17 mouse cellular contexts compared by ENCODE assay signal in the genomic region with DNA sequence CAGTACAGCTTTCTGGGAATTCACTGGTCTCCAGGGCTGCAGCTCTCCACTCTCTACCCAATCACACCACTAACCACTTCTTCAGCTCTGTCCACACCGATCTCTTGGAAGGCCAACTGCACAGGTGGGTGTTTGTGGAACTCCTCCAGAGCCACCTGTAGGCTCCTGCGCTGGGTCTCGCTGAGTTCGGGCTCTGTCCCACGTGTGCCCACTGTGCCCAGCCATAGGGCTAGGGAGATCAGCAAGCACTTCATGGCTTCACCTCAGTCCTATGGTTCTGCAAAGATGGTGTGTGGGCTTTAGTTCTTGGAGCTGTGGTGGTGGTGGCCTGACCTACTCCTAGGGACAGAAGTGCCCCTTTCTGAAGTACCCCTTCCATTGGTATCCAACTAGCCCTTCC. TPM values are rescaled to one million over a fixed set of nuclear protein-coding genes. Genes with fewer than 3 reads are reported as not detected.
DNase-seq lines count a peak whose midpoint lies in the region; ATAC-seq lines count a peak whose summit lies in the region.
"Had no signal": no experiment of that assay in that cellular context is flagged by ENCODE, and none has a peak within 500 bp of the region (broad histone marks: within the 10 kb centered on the region; RNA-seq: fewer than 3 reads in every experiment).

No protein-coding gene starts in this region.

- H3K4me1 ChIP-seq in heart, embryonic 11.5 days (ENCODE audit: control insufficient read depth, insufficient read depth, low read length), result peaks cover 25% of the 10 kb centered on the region
- peaks cover 11% of the 10 kb centered on the region for H3K4me1 ChIP-seq in liver, embryonic 15.5 days (replicated peaks)
- peaks cover 4% of the 10 kb centered on the region for H3K4me1 ChIP-seq in liver, embryonic 11.5 days (replicated peaks; ENCODE audit: control insufficient read depth, insufficient read depth, low read length)
- peaks cover 10% of the 10 kb centered on the region for H3K4me1 ChIP-seq in embryonic facial prominence, embryonic 14.5 days (ENCODE audit: control insufficient read depth, insufficient read depth, low read length)
- peaks cover 23% of the 10 kb centered on the region for H3K4me1 ChIP-seq in limb, embryonic 15.5 days
- no peaks in the 10 kb centered on the region for H3K4me1 ChIP-seq in hindbrain, embryonic 11.5 days (replicated peaks; ENCODE audit: control insufficient read depth, insufficient read depth, low read length)
- H3K4me1 ChIP-seq: midbrain, embryonic 13.5 days; neural tube, embryonic 12.5 days had no signal

- H3K36me3 ChIP-seq in heart, embryonic 11.5 days (ENCODE audit: control insufficient read depth, insufficient read depth, low read length), result no peaks in the 10 kb centered on the region
- H3K36me3 ChIP-seq in liver, embryonic 15.5 days (replicated peaks), result no peaks in the 10 kb centered on the region
- H3K36me3 ChIP-seq in liver, embryonic 11.5 days (ENCODE audit: control insufficient read depth, insufficient read depth, low read length), result no peaks in the 10 kb centered on the region
- no peaks in the 10 kb centered on the region for H3K36me3 ChIP-seq in embryonic facial prominence, embryonic 14.5 days (ENCODE audit: control insufficient read depth, insufficient read depth, low read length)
- no peaks in the 10 kb centered on the region for H3K36me3 ChIP-seq in limb, embryonic 15.5 days
- H3K36me3 ChIP-seq in hindbrain, embryonic 11.5 days (ENCODE audit: control insufficient read depth, insufficient read depth, low read length), result no peaks in the 10 kb centered on the region
- H3K36me3 ChIP-seq: G1E had no signal

- DNase-seq in heart, postnatal 10 days, result no peak
- DNase-seq in liver, embryonic 11.5 days (ENCODE audit: low spot score), result no peak
- DNase-seq in embryonic facial prominence, embryonic 14.5 days (ENCODE audit: low spot score), result no peak
- DNase-seq in hindbrain, embryonic 11.5 days (ENCODE audit: low spot score), result no peak
- no peak for DNase-seq in left cerebral cortex, adult 11 months (ENCODE audit: low spot score)
- DNase-seq: B cell, adult 2 months; cerebellum, adult 9-10 months; thymus, postnatal 36 days had no signal

- H3K27ac ChIP-seq in heart, embryonic 11.5 days (ENCODE audit: low read depth, low read length), result peak overlapping the region; percentile 68; the same call in 1 of the 2 replicates
- H3K27ac ChIP-seq in liver, embryonic 15.5 days (replicated peaks), result 0 out of 2 replicates have a peak overlapping the region, but pooled peaks have one; percentile 19
- no peak overlapping the region for H3K27ac ChIP-seq in liver, embryonic 11.5 days (ENCODE audit: low read depth, low read length)
- peak overlapping the region; percentile 46 for H3K27ac ChIP-seq in embryonic facial prominence, embryonic 14.5 days (replicated peaks; ENCODE audit: low read depth, low read length)
- peak overlapping the region; percentile 50; the same call in 1 of the 2 replicates for H3K27ac ChIP-seq in limb, embryonic 15.5 days
- H3K27ac ChIP-seq in hindbrain, embryonic 11.5 days (ENCODE audit: low read depth, low read length), result no peak overlapping the region
- H3K27ac ChIP-seq: forebrain, embryonic 10.5 days; hindbrain, embryonic 13.5 days; midbrain, embryonic 13.5 days; neural tube, embryonic 12.5 days had no signal

- peak overlapping the region; percentile 27; the same call in 1 of the 2 replicates for H3K4me2 ChIP-seq in heart, embryonic 11.5 days
- H3K4me2 ChIP-seq in liver, embryonic 15.5 days, result peak overlapping the region; percentile 29; the same call in 1 of the 2 replicates
- no peak overlapping the region for H3K4me2 ChIP-seq in liver, embryonic 11.5 days
- no peak overlapping the region for H3K4me2 ChIP-seq in embryonic facial prominence, embryonic 14.5 days (ENCODE audit: low read depth, low read length)
- no peak overlapping the region for H3K4me2 ChIP-seq in limb, embryonic 15.5 days
- H3K4me2 ChIP-seq in hindbrain, embryonic 11.5 days (replicated peaks; ENCODE audit: low read depth, low read length), result no peak overlapping the region
- H3K4me2 ChIP-seq: hindbrain, embryonic 13.5 days; midbrain, embryonic 13.5 days; neural tube, embryonic 12.5 days had no signal

- H3K9ac ChIP-seq in heart, embryonic 11.5 days (ENCODE audit: low read depth, low read length), result no peak overlapping the region
- H3K9ac ChIP-seq in liver, embryonic 15.5 days, result no peak overlapping the region
- no peak overlapping the region for H3K9ac ChIP-seq in liver, embryonic 11.5 days (ENCODE audit: low read depth, low read length)
- H3K9ac ChIP-seq in embryonic facial prominence, embryonic 14.5 days (ENCODE audit: low read depth, low read length), result no peak overlapping the region
- no peak overlapping the region for H3K9ac ChIP-seq in limb, embryonic 15.5 days
- H3K9ac ChIP-seq in hindbrain, embryonic 11.5 days (ENCODE audit: low read depth, low read length), result no peak overlapping the region
- H3K9ac ChIP-seq: hindbrain, embryonic 13.5 days; midbrain, embryonic 13.5 days; neural tube, embryonic 12.5 days had no signal

- H3K9me3 ChIP-seq in heart, embryonic 11.5 days (replicated peaks; ENCODE audit: control insufficient read depth, low read length), result no peaks in the 10 kb centered on the region
- no peaks in the 10 kb centered on the region for H3K9me3 ChIP-seq in liver, embryonic 15.5 days (replicated peaks)
- no peaks in the 10 kb centered on the region for H3K9me3 ChIP-seq in liver, embryonic 11.5 days (ENCODE audit: control insufficient read depth, low read length)
- H3K9me3 ChIP-seq in embryonic facial prominence, embryonic 14.5 days (ENCODE audit: control insufficient read depth, low read length), result no peaks in the 10 kb centered on the region
- H3K9me3 ChIP-seq in limb, embryonic 15.5 days, result no peaks in the 10 kb centered on the region
- H3K9me3 ChIP-seq in hindbrain, embryonic 11.5 days (ENCODE audit: control insufficient read depth, low read length), result no peaks in the 10 kb centered on the region
- H3K9me3 ChIP-seq: forebrain, embryonic 10.5 days; G1E; hindbrain, embryonic 13.5 days; midbrain, embryonic 13.5 days; neural tube, embryonic 12.5 days had no signal

- no peak overlapping the region for H3K4me3 ChIP-seq in heart, embryonic 11.5 days (ENCODE audit: low read depth, low read length)
- no peak overlapping the region for H3K4me3 ChIP-seq in liver, embryonic 15.5 days (replicated peaks)
- H3K4me3 ChIP-seq in liver, embryonic 11.5 days (ENCODE audit: low read depth, low read length), result no peak overlapping the region
- H3K4me3 ChIP-seq in embryonic facial prominence, embryonic 14.5 days (ENCODE audit: low read depth, low read length), result no peak overlapping the region
- H3K4me3 ChIP-seq in limb, embryonic 15.5 days, result no peak overlapping the region
- H3K4me3 ChIP-seq in hindbrain, embryonic 11.5 days (ENCODE audit: low read depth, low read length), result no peak overlapping the region
- H3K4me3 ChIP-seq: forebrain, embryonic 10.5 days; hindbrain, embryonic 13.5 days; midbrain, embryonic 13.5 days; neural tube, embryonic 12.5 days had no signal

- intact Hi-C loops in heart, postnatal 10 days (cut with DNase I), result no loop called here

- no peak for ATAC-seq in heart, embryonic 11.5 days (replicated peaks; ENCODE audit: insufficient number of reproducible peaks, low FRiP score, low TSS enrichment)
- no peak for ATAC-seq in liver, embryonic 15.5 days (ENCODE audit: insufficient read depth)
- ATAC-seq in liver, embryonic 11.5 days (replicated peaks; ENCODE audit: low FRiP score), result no peak
- no peak for ATAC-seq in embryonic facial prominence, embryonic 14.5 days (ENCODE audit: low read depth)
- no peak for ATAC-seq in limb, embryonic 15.5 days (ENCODE audit: insufficient number of reproducible peaks, low FRiP score, low TSS enrichment, low read depth)
- no peak for ATAC-seq in hindbrain, embryonic 11.5 days (ENCODE audit: low FRiP score)
- ATAC-seq: midbrain, embryonic 13.5 days had no signal

- 84% methylated on average over 5 of the region's 5 CpGs for WGBS in heart, embryonic 11.5 days (ENCODE audit: insufficient replicate concordance)
- 80% methylated on average over 5 of the region's 5 CpGs for WGBS in liver, embryonic 15.5 days (ENCODE audit: insufficient replicate concordance)
- WGBS in liver, embryonic 11.5 days, result 87% methylated on average over 5 of the region's 5 CpGs
- 92% methylated on average over 5 of the region's 5 CpGs for WGBS in embryonic facial prominence, embryonic 14.5 days
- 89% methylated on average over 5 of the region's 5 CpGs for WGBS in limb, embryonic 15.5 days
- 96% methylated on average over 5 of the region's 5 CpGs for WGBS in hindbrain, embryonic 11.5 days

- no peaks in the 10 kb centered on the region for H3K27me3 ChIP-seq in heart, embryonic 11.5 days (ENCODE audit: control insufficient read depth, insufficient read depth, low read length)
- H3K27me3 ChIP-seq in liver, embryonic 15.5 days, result no peaks in the 10 kb centered on the region
- no peaks in the 10 kb centered on the region for H3K27me3 ChIP-seq in liver, embryonic 11.5 days (replicated peaks; ENCODE audit: control insufficient read depth, insufficient read depth, low read length)
- H3K27me3 ChIP-seq in embryonic facial prominence, embryonic 14.5 days (replicated peaks; ENCODE audit: control insufficient read depth, insufficient read depth, low read length), result no peaks in the 10 kb centered on the region
- H3K27me3 ChIP-seq in limb, embryonic 15.5 days, result no peaks in the 10 kb centered on the region
- H3K27me3 ChIP-seq in hindbrain, embryonic 11.5 days (ENCODE audit: control insufficient read depth, insufficient read depth, low read length), result no peaks in the 10 kb centered on the region
- H3K27me3 ChIP-seq: hindbrain, embryonic 13.5 days; midbrain, embryonic 13.5 days; neural tube, embryonic 12.5 days had no signal

RNA-seq across cellular contexts. Expression of a gene that starts 0.6 kb away (rescaled TPM):
- 16.4 and 18.3 TPM in 2 replicates for polyA plus RNA-seq in heart, embryonic 11.5 days (2014; fragmentation: Nextera tagmentation; extraction: Ambion mirVana)
- 100 to 1,000 TPM in 1 of 2 experiments, 10 to 100 TPM in 1; 86.7 to 106 TPM for total RNA-seq in heart, postnatal 10 days (2021)
- 34.4 and 43.9 TPM in 2 replicates for polyA plus RNA-seq in liver, embryonic 15.5 days (2015; fragmentation: Nextera tagmentation; extraction: Ambion mirVana)
- polyA plus RNA-seq in liver, embryonic 11.5 days (2014; fragmentation: Nextera tagmentation; extraction: Ambion mirVana), result 9.0 and 9.7 TPM in 2 replicates
- polyA plus RNA-seq in embryonic facial prominence, embryonic 14.5 days (2014; fragmentation: Nextera tagmentation; extraction: Ambion mirVana), result 21.9 and 29.1 TPM in 2 replicates
- 24.8 and 30.5 TPM in 2 replicates for polyA plus RNA-seq in limb, embryonic 15.5 days (2015; fragmentation: Nextera tagmentation; extraction: Ambion mirVana)
- polyA plus RNA-seq in hindbrain, embryonic 11.5 days (2014; fragmentation: Nextera tagmentation; extraction: Ambion mirVana), result 2.0 and 2.5 TPM in 2 replicates
- polyA plus RNA-seq: G1E had no signal

RNA-seq across cellular contexts. Expression of a gene that starts 17.4 kb away (rescaled TPM):
- 0.77 and 1.3 TPM in 2 replicates for polyA plus RNA-seq in heart, embryonic 11.5 days (2014; fragmentation: Nextera tagmentation; extraction: Ambion mirVana)
- not detected for total RNA-seq in heart, postnatal 10 days (2021)
- not detected in 2 replicates for polyA plus RNA-seq in liver, embryonic 15.5 days (2015; fragmentation: Nextera tagmentation; extraction: Ambion mirVana)
- polyA plus RNA-seq in liver, embryonic 11.5 days (2014; fragmentation: Nextera tagmentation; extraction: Ambion mirVana), result not detected in 2 replicates
- polyA plus RNA-seq in embryonic facial prominence, embryonic 14.5 days (2014; fragmentation: Nextera tagmentation; extraction: Ambion mirVana), result not detected in 2 replicates
- polyA plus RNA-seq in limb, embryonic 15.5 days (2015; fragmentation: Nextera tagmentation; extraction: Ambion mirVana), result not detected in 2 replicates
- polyA plus RNA-seq in hindbrain, embryonic 11.5 days (2014; fragmentation: Nextera tagmentation; extraction: Ambion mirVana), result not detected in 2 replicates
- total RNA-seq: G1E had no signal
- polyA plus RNA-seq: forebrain, embryonic 10.5 days; G1E; limb, embryonic 11.5 days; midbrain, embryonic 13.5 days; neural tube, embryonic 12.5 days had no signal

RNA-seq across cellular contexts. Expression of a gene that starts 17.4 kb away (rescaled TPM):
- polyA plus RNA-seq in heart, embryonic 11.5 days (2014; fragmentation: Nextera tagmentation; extraction: Ambion mirVana), result 6.6 and 9.6 TPM in 2 replicates
- total RNA-seq in heart, postnatal 10 days (2021), result 10 to 100 TPM; 12.4 to 16.7 TPM
- 2.0 and 2.5 TPM in 2 replicates for polyA plus RNA-seq in liver, embryonic 15.5 days (2015; fragmentation: Nextera tagmentation; extraction: Ambion mirVana)
- 4.6 and 4.9 TPM in 2 replicates for polyA plus RNA-seq in liver, embryonic 11.5 days (2014; fragmentation: Nextera tagmentation; extraction: Ambion mirVana)
- 6.7 and 6.8 TPM in 2 replicates for polyA plus RNA-seq in embryonic facial prominence, embryonic 14.5 days (2014; fragmentation: Nextera tagmentation; extraction: Ambion mirVana)
- polyA plus RNA-seq in limb, embryonic 15.5 days (2015; fragmentation: Nextera tagmentation; extraction: Ambion mirVana), result 9.9 and 10.8 TPM in 2 replicates
- 13.9 and 17.2 TPM in 2 replicates for polyA plus RNA-seq in hindbrain, embryonic 11.5 days (2014; fragmentation: Nextera tagmentation; extraction: Ambion mirVana)
- polyA plus RNA-seq: G1E had no signal

RNA-seq across cellular contexts. Expression of a gene that starts 21.7 kb away (rescaled TPM):
- 22.0 and 26.5 TPM in 2 replicates for polyA plus RNA-seq in heart, embryonic 11.5 days (2014; fragmentation: Nextera tagmentation; extraction: Ambion mirVana)
- total RNA-seq in heart, postnatal 10 days (2021), result 10 to 100 TPM; 24.3 to 27.7 TPM
- 9.9 and 12.4 TPM in 2 replicates for polyA plus RNA-seq in liver, embryonic 15.5 days (2015; fragmentation: Nextera tagmentation; extraction: Ambion mirVana)
- 20.0 and 20.1 TPM in 2 replicates for polyA plus RNA-seq in liver, embryonic 11.5 days (2014; fragmentation: Nextera tagmentation; extraction: Ambion mirVana)
- polyA plus RNA-seq in embryonic facial prominence, embryonic 14.5 days (2014; fragmentation: Nextera tagmentation; extraction: Ambion mirVana), result 23.1 and 23.4 TPM in 2 replicates
- polyA plus RNA-seq in limb, embryonic 15.5 days (2015; fragmentation: Nextera tagmentation; extraction: Ambion mirVana), result 21.0 and 23.9 TPM in 2 replicates
- 35.3 and 37.8 TPM in 2 replicates for polyA plus RNA-seq in hindbrain, embryonic 11.5 days (2014; fragmentation: Nextera tagmentation; extraction: Ambion mirVana)
- polyA plus RNA-seq: G1E had no signal

RNA-seq across cellular contexts. Expression of a gene that starts 21.7 kb away (rescaled TPM):
- polyA plus RNA-seq in heart, embryonic 11.5 days (2014; fragmentation: Nextera tagmentation; extraction: Ambion mirVana), result not detected in 2 replicates
- total RNA-seq in heart, postnatal 10 days (2021), result 1 to 10 TPM in 1 of 2 experiments, not detected in 1; 5.4 TPM
- polyA plus RNA-seq in liver, embryonic 15.5 days (2015; fragmentation: Nextera tagmentation; extraction: Ambion mirVana), result not detected in 2 replicates
- polyA plus RNA-seq in liver, embryonic 11.5 days (2014; fragmentation: Nextera tagmentation; extraction: Ambion mirVana), result not detected in 2 replicates
- polyA plus RNA-seq in embryonic facial prominence, embryonic 14.5 days (2014; fragmentation: Nextera tagmentation; extraction: Ambion mirVana), result not detected in 2 replicates
- polyA plus RNA-seq in limb, embryonic 15.5 days (2015; fragmentation: Nextera tagmentation; extraction: Ambion mirVana), result 0.79 and 1.1 TPM in 2 replicates
- not detected in 2 replicates for polyA plus RNA-seq in hindbrain, embryonic 11.5 days (2014; fragmentation: Nextera tagmentation; extraction: Ambion mirVana)
- total RNA-seq: G1E had no signal
- polyA plus RNA-seq: G1E; hindbrain, embryonic 13.5 days; limb, embryonic 11.5 days; neural tube, embryonic 12.5 days had no signal

Comparison
In these comparisons a context has a peak if more than half of its experiments do, and no peak if none do; other contexts are left out.
1. H3K27ac ChIP-seq: peak in heart, embryonic 11.5 days (single experiment), liver, embryonic 15.5 days (single experiment), embryonic facial prominence, embryonic 14.5 days (single experiment) and limb, embryonic 15.5 days (single experiment); none in liver, embryonic 11.5 days (single experiment) and hindbrain, embryonic 11.5 days (single experiment).
2. H3K4me2 ChIP-seq: peak in heart, embryonic 11.5 days (single experiment) and liver, embryonic 15.5 days (single experiment); none in liver, embryonic 11.5 days (single experiment), embryonic facial prominence, embryonic 14.5 days (single experiment), limb, embryonic 15.5 days (single experiment) and hindbrain, embryonic 11.5 days (single experiment).